Mouse (Mus musculus) forebrain, embryonic 16.5 days (tissue): Measurements from ENCODE around the gene Tex22. TPM values are rescaled to one million over a fixed set of nuclear protein-coding genes. Genes with fewer than 3 reads are reported as not detected.

Experiments used
- ATAC-seq: fragments of 200-750 bp; cut with Nextera tagmentation; 2 replicates; pipeline ENCODE4 v1.8.0; 2017; ENCODE audit warnings: mild to moderate bottlenecking, moderate library complexity
- H3K27ac ChIP-seq: fragments of 300-500 bp; sonication (generic); 2 replicates; pipeline ENCODE4 v1.5.1; 2014; ENCODE audit warnings: low read length, control low read depth
- H3K27me3 ChIP-seq: fragments of 300-500 bp; sonication (generic); replicated peaks from 2 replicates; pipeline ENCODE4 v1.6.1; 2014; ENCODE audit warnings: low read length; ENCODE audit not compliant: control insufficient read depth, insufficient read depth
- H3K36me3 ChIP-seq: fragments of 300-500 bp; sonication (generic); 2 replicates; pipeline ENCODE4 v1.6.1; 2014; ENCODE audit not compliant: control insufficient read depth, insufficient read depth
- H3K4me1 ChIP-seq: fragments of 300-500 bp; sonication (generic); replicated peaks from 2 replicates; pipeline ENCODE4 v1.6.1; 2014; ENCODE audit warnings: low read length; ENCODE audit not compliant: control insufficient read depth, insufficient read depth
- H3K4me2 ChIP-seq: fragments of 300-500 bp; sonication (generic); 2 replicates; pipeline ENCODE4 v1.6.1; 2014; ENCODE audit warnings: mild to moderate bottlenecking, low read length, control low read depth
- H3K4me3 ChIP-seq: fragments of 300-500 bp; sonication (generic); replicated peaks from 2 replicates; pipeline ENCODE4 v1.5.1; 2014; ENCODE audit warnings: mild to moderate bottlenecking, low read length, control low read depth
- H3K9ac ChIP-seq: fragments of 300-500 bp; sonication (generic); replicated peaks from 2 replicates; pipeline ENCODE4 v1.6.1; 2014; ENCODE audit warnings: low read depth, low read length, control low read depth
- H3K9me3 ChIP-seq: fragments of 300-500 bp; sonication (generic); 2 replicates; pipeline ENCODE4 v1.6.1; 2016; ENCODE audit warnings: low read length; ENCODE audit not compliant: control insufficient read depth
- WGBS: fragments of 180-500 bp; shearing (Covaris S2); extraction: QIAGEN DNeasy Blood & Tissue Kit; methylation state at CpG from one replicate; pipeline ENCODE4 v1.1.7; 2014; 5-methylcytosine and 5-hydroxymethylcytosine counted together
- polyA plus RNA-seq: library from polyadenylated mRNA; unstranded; fragments of >200 nt; fragmentation: Nextera tagmentation; extraction: Ambion mirVana; gene quantifications from 2 replicates; pipeline ENCODE4 v1.2.1, GENCODE M21; 2015

Tex22 gene
- polyA plus RNA-seq, 1 experiment from 2014 or later: not detected

DNA sequence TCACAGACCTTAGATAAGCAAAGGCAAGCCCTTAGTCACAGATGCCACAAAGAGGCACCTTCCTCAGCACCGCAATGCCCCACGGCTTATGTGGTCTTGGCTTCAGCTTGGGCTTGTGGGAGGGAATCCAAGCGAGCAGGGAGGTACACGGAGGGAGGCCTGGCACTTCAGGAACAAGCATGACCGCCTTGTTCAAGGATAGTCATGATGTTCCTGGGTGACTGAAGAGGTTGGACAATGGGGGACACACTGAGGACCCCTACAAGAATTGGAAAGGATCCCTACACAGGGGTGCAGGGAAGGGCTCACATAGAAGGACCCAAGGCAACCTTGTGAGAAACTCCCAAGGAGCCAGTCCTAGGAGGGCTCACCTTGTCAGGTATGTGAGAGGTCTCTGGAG, 22.7 kb downstream of the Tex22 start:
- Histone ChIP-seq H3K4me2 (peak overlapping the region; percentile 97), H3K9ac (peak overlapping the region; percentile 98), H3K4me1 (peaks cover 34% of the 10 kb centered on the region), H3K36me3 (no peaks in the 10 kb centered on the region), H3K27ac (no peak overlapping the region), H3K27me3 (no peaks in the 10 kb centered on the region), H3K4me3 (peak overlapping the region; percentile 97; the same call in 1 of the 2 replicates), H3K9me3 (no peaks in the 10 kb centered on the region)
- ATAC-seq: peak; percentile 9; the same call in 1 of the 2 replicates
- WGBS: 69% methylated on average over 5 of the region's 5 CpGs

DNA sequence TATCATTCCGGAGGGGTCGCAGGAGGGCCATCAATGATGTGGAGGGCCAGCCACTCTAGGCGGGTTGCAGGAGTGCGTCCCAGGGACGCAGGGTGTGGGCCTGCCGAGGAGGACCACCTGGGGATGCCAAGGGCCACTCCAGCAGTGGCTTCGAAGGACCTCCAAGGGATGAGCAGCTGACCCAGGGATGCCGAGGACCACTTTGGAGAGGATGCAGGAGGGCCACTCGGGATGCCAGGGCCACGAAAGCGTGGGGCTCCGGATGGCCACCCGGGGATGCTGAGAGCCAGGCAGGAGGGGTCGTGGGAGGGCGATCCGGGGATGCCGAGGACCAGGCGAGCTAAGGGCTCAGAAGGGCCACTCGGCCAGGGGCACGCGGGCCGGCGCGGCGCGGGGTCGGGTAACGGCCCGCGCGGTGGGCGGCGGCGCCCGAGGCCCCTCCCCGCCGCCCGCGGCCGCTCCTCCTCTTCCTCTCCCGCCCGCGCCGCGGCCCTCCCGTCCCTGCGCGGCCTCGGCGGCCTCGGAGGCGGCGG, 23.5 kb downstream of the Tex22 start, which contains the start of gene Mta1:
Gene Mta1, plus strand, starts transcription at position 530 of the 533 bp plus-strand sequence.
- Histone ChIP-seq H3K27me3 (no peaks in the 10 kb centered on the region), H3K9me3 (no peaks in the 10 kb centered on the region), H3K27ac (peak within 1 kb of the TSS; percentile 75), H3K4me1 (peaks cover 34% of the 10 kb centered on the region), H3K4me3 (peak within 1 kb of the TSS; percentile 97), H3K9ac (peak within 1 kb of the TSS; percentile 98), H3K4me2 (peak within 1 kb of the TSS; percentile 97), H3K36me3 (no peaks in the 10 kb centered on the region)
- 3% methylated on average over 31 of the region's 53 CpGs for WGBS
- ATAC-seq: peak; percentile 74

DNA sequence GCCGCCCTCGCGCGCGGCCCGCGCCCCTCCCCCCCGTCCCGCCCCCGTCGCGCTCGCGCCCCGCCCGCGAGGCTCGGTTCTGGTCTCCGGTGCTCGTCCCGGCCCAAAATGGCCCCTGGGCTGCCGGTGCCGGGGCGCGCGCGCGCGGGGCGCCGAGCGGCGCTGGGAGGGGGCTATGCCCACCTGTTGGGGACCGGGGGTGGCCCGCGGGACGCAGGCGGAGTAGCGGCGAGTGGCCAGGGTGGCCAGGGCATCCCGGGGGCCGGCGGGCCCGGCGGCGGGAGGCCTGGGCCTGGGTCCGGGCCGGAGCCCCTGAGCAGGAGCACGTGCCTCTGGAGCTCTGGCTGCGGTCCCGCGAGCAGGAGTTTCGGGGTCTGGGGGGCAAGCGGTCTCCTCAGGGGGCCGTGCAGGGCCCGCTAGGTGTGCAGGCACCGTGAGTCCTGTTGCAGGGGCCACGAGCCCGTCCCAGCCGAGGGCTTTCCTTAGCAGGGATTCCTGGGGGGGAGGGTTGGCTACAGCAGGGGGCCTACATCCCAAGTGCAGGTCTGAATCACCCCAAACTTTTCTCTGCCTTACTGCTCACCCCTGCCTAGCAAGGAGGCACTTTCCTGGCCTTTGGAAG, 24.3 kb downstream of the Tex22 start:
- peak overlapping the region; percentile 97 for H3K4me3 ChIP-seq
- WGBS: 0% methylated on average over 19 of the region's 60 CpGs
- H3K36me3 ChIP-seq: no peaks in the 10 kb centered on the region
- peaks cover 34% of the 10 kb centered on the region for H3K4me1 ChIP-seq
- peak overlapping the region; percentile 71 for H3K4me2 ChIP-seq
- peak overlapping the region; percentile 75 for H3K27ac ChIP-seq
- H3K27me3 ChIP-seq: no peaks in the 10 kb centered on the region
- ATAC-seq: peak; percentile 3; the same call in 1 of the 2 replicates
- no peaks in the 10 kb centered on the region for H3K9me3 ChIP-seq
- H3K9ac ChIP-seq: peak overlapping the region; percentile 98

DNA sequence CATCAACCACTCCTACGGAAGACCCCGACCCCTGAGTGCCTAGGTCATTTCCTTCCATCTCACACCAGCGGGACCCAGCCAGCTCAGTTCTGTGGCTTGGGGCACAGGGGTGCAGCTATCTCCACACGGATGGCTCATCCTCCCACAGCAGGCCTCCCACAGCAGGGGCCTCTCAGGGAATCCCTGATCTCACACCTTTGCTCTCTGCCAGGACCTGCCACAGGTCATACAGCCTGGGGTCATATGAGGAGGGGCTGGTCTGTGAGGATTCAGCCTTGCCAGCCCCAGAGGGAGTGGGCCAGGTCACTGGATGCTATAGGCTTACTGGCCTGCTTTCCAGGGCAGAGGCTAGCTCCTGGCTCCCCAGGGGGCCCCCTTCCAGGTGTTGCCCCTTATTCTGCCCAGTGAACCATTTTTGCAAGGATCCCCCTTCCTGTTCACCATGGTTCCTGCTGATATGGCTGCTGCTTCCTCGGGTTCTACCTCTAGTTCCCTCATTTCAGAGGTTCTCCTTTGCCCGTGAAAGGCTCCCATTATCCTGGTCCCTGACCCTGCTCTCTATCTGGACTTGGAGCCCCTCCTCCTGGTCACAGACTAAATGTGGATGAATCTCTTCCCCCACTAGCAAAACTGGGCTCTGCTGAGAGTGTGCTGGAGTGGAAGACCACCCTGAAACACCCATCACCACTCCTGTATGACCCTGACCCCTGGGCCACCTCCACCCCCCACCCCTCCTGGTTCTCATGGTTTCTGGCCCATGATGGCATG, 25.4 kb downstream of the Tex22 start:
- Histone ChIP-seq H3K9me3 (no peaks in the 10 kb centered on the region), H3K4me1 (peaks cover 34% of the 10 kb centered on the region), H3K4me3 (peak overlapping the region; percentile 97), H3K36me3 (no peaks in the 10 kb centered on the region), H3K9ac (peak overlapping the region; percentile 98), H3K27ac (no peak overlapping the region), H3K27me3 (no peaks in the 10 kb centered on the region), H3K4me2 (peak overlapping the region; percentile 71)
- ATAC-seq: no peak
- WGBS: 35% methylated on average over 6 of the region's 6 CpGs

DNA sequence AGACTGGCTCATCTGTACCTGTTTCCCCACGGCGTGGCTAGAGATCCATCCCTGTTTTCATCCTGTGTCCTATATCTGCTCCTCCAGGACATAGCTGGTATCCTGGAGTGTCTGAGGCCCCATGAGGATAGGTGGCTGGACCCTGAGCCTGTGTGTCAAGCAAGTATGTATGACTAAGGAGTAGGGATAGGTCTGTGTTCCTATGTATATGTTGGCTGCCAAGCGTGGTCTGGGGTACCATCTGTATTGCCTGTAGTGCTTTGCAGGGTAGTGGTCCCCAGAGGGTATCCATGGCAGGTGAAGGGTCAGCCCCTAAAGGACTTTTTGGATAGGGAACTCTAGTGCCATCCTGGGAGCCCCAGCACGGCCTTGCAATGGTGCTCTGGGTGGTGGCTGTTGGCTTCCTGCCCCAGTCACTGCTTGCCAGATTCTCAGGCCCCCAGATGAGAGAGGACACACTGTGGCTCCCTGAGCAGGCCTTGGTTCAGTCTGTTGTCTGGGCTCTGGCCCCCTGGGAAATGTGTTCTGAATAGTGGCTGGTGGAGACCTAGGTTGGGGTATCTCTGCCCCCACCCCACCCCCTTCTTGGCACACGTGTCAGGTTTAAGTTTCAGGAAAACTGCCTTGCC, 26.3 kb downstream of the Tex22 start:
- 71% methylated on average over 5 of the region's 5 CpGs for WGBS
- Histone ChIP-seq H3K27me3 (no peaks in the 10 kb centered on the region), H3K4me1 (peaks cover 34% of the 10 kb centered on the region), H3K9ac (no peak overlapping the region), H3K9me3 (no peaks in the 10 kb centered on the region), H3K4me2 (no peak overlapping the region), H3K27ac (no peak overlapping the region), H3K4me3 (no peak overlapping the region), H3K36me3 (no peaks in the 10 kb centered on the region)
- ATAC-seq: no peak

DNA sequence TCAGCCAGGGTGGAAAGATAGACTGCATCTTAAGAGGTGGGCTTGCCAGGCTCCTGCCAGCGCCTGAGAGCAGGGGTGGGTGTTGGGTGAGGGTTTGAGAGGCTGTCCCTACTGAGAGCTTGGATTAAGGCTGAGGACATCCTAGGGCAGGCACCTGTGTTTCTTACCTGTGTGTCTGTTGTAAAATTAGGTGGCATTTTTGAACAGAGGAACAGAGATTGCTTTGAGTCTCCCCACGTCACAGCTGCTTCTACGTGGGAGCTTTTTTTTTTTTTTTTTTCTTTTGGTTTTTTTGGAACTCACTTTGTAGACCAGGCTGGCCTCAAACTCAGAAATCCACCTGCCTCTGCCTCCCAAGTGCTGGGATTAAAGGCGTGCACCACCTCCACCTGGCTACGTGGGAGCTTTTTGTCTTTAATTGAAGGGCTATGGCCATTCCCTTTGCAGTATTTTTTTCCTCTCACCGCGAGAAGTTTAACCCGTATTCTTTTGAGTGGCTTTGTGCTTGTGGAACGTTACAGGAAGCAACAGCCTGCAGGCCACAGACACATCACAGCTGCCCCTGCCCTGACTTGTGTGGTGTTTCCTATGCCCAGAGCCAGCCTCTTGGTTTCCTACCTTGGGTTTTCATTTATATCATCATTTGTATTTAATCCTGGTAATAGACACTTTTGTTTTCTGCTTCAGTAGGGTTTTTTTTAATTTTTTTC, 27.1 kb downstream of the Tex22 start:
- no peak for ATAC-seq
- Histone ChIP-seq H3K4me1 (peaks cover 34% of the 10 kb centered on the region), H3K9me3 (no peaks in the 10 kb centered on the region), H3K4me2 (no peak overlapping the region), H3K27ac (no peak overlapping the region), H3K36me3 (no peaks in the 10 kb centered on the region), H3K9ac (no peak overlapping the region), H3K4me3 (no peak overlapping the region), H3K27me3 (no peaks in the 10 kb centered on the region)
- WGBS: 74% methylated on average over 9 of the region's 9 CpGs

DNA sequence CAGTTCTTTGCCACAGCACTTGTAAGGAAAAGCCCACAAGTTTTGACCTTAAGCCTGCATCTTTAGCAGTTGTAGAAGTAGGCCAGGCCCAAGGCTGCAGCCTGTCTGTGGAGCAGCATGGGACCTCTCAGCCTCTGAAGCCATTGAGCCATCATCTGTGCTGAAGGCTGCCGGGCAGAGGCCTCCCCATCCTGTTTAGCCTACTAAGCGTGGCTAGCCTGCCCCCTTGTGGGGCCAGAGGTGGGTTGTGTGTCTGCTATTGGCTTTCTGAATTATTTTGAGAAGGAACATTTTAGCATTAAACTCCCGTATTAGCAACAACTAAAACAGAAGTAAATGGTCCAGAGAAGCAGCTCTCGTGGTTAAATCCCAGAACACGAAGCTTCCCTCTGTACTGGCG, 28.2 kb downstream of the Tex22 start:
- H3K9ac ChIP-seq: no peak overlapping the region
- peak; percentile 39; the same call in 1 of the 2 replicates for ATAC-seq
- no peak overlapping the region for H3K4me2 ChIP-seq
- 62% methylated on average over 6 of the region's 6 CpGs for WGBS
- no peak overlapping the region for H3K27ac ChIP-seq
- no peak overlapping the region for H3K4me3 ChIP-seq
- no peaks in the 10 kb centered on the region for H3K9me3 ChIP-seq
- H3K27me3 ChIP-seq: no peaks in the 10 kb centered on the region
- peaks cover 26% of the 10 kb centered on the region for H3K4me1 ChIP-seq
- no peaks in the 10 kb centered on the region for H3K36me3 ChIP-seq

DNA sequence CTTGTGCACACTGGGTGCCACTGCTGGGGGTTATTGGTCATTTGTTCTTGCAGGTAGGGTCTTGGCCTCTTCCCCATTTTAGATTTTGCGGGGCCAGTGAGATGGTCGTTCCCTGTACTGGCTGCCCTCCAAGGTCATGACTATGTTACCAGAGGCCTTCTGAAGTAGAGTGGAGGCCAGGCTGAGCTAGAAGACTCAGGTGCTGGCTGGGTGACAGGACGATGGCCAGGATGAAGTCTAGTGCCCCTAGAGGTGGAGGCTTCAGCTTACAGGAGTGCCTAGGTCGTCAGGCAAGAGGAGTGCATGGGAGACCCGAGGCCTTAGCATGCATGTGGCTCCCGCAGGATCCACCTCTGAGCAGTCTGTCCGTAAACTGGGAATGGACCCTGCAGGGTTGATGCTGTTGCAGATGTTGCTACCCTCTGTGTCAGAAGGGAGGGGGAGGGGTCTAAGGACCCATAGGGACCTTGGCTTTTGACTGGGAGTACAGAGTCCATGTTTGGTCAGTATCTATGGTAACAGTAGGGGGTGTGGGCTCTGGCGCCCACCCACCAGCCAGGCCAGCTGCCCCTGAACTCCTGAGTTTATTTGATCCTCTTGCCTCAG, 29.6 kb downstream of the Tex22 start:
- no peaks in the 10 kb centered on the region for H3K36me3 ChIP-seq
- WGBS: 88% methylated on average over 8 of the region's 8 CpGs

More for the DNA sequence above, 29.6 kb downstream of the Tex22 start:
- Histone ChIP-seq H3K4me2 (no peak overlapping the region), H3K27me3 (no peaks in the 10 kb centered on the region), H3K4me3 (no peak overlapping the region), H3K9ac (no peak overlapping the region), H3K27ac (no peak overlapping the region), H3K4me1 (peaks cover 22% of the 10 kb centered on the region), H3K9me3 (no peaks in the 10 kb centered on the region)
- ATAC-seq: no peak
